Mouse (Mus musculus) brain, embryonic 14.5 days (tissue): Measurements from ENCODE around the gene Ddx54. TPM values are rescaled to one million over a fixed set of nuclear protein-coding genes. Genes with fewer than 3 reads are reported as not detected.
A peak's percentile ranks its signal among the peaks of the same experiment; 100 is the strongest.

ENCODE experiments used
- DNase-seq: peaks from one replicate; pipeline ENCODE4 v3.0.0-alpha.2; 2011; ENCODE audit warnings: low read depth
- CTCF ChIP-seq: fragments of 200-500 bp; IDR thresholded peaks from 2 replicates; pipeline ENCODE4 v1.5.1; 2012; ENCODE audit warnings: inconsistent platforms, mild to moderate bottlenecking, moderate library complexity, borderline replicate concordance; ENCODE audit not compliant: insufficient read depth, insufficient read length; ENCODE audit errors: extremely low read depth
- POLR2A ChIP-seq: fragments of 200-500 bp; IDR thresholded peaks from 2 replicates; pipeline ENCODE4 v1.6.1; 2012; ENCODE audit warnings: mild to moderate bottlenecking, inconsistent platforms, borderline replicate concordance; ENCODE audit not compliant: poor library complexity, insufficient read depth, insufficient read length, severe bottlenecking; ENCODE audit errors: extremely low read depth
- polyA plus RNA-seq: library from polyadenylated mRNA; depleted of rRNA; stranded (reverse); fragments of >200 nt; gene quantifications from 2 replicates; pipeline ENCODE4 v1.2.3, GENCODE M21; 2012

Ddx54 gene
- polyA plus RNA-seq, 1 experiment, result 49.7 TPM

GRCm38 (mm10) chr5:120584968-120585367 lies 27.6 kb upstream of the Ddx54 start:
- TF ChIP-seq CTCF (no peak), POLR2A (no peak)
- no peak for DNase-seq

- no peak for DNase-seq
- no peak for TF ChIP-seq POLR2A
- no peak for TF ChIP-seq CTCF
These were observed 25.6 kb upstream of the Ddx54 start for GRCm38 (mm10) chr5:120586741-120587615.

- TF ChIP-seq POLR2A (no peak), CTCF (no peak)
- no peak for DNase-seq
These were observed 25.0 kb upstream of the Ddx54 start for GRCm38 (mm10) chr5:120587616-120587926.

GRCm38 (mm10) chr5:120587940-120588568 lies 24.5 kb upstream of the Ddx54 start:
- DNase-seq, result no peak
- no peak for TF ChIP-seq CTCF
- TF ChIP-seq POLR2A, result no peak

GRCm38 (mm10) chr5:120588569-120589094 lies 23.9 kb upstream of the Ddx54 start, which contains the start of the genes Tpcn1 and Iqcd:
Gene Tpcn1 (minus strand): TSS chr5:120588673.
Gene Iqcd (plus strand): TSS chr5:120589016.
- DNase-seq, result peak; percentile 100
- TF ChIP-seq POLR2A, result peak; percentile 100
- no peak for TF ChIP-seq CTCF

- TF ChIP-seq CTCF (peak; percentile 46; the same call in 1 of the 2 replicates), POLR2A (no peak)
- no peak for DNase-seq
These were observed 22.1 kb upstream of the Ddx54 start for GRCm38 (mm10) chr5:120590356-120591010.

- TF ChIP-seq POLR2A, result no peak
- peak; percentile 35; the same call in 1 of the 2 replicates for TF ChIP-seq CTCF
- DNase-seq, result no peak
These were observed 20.4 kb upstream of the Ddx54 start for GRCm38 (mm10) chr5:120592141-120592540.

- TF ChIP-seq CTCF, result no peak
- TF ChIP-seq POLR2A, result no peak
- DNase-seq, result no peak
These were observed 18.1 kb upstream of the Ddx54 start for GRCm38 (mm10) chr5:120594485-120594884.

GRCm38 (mm10) chr5:120599625-120600024 lies 12.9 kb upstream of the Ddx54 start:
- no peak for TF ChIP-seq POLR2A
- no peak for TF ChIP-seq CTCF
- DNase-seq, result no peak

GRCm38 (mm10) chr5:120600946-120601668 lies 11.4 kb upstream of the Ddx54 start:
- no peak for DNase-seq
- TF ChIP-seq CTCF (peak; percentile 47), POLR2A (no peak)
